Mouse (Mus musculus) stomach, adult 2 months (tissue): ENCODE data around the gene Nr2c2ap. TPM values are rescaled to one million over a fixed set of nuclear protein-coding genes. Genes with fewer than 3 reads are reported as not detected.

ENCODE experiments used
- polyA plus RNA-seq: library from polyadenylated mRNA; depleted of rRNA; stranded (reverse); fragments of >200 nt; gene quantifications from 2 replicates; pipeline ENCODE4 v1.2.3, GENCODE M21; 2012; rRNA removed

Nr2c2ap gene
- 6.0 and 7.6 TPM in 2 replicates for polyA plus RNA-seq

DNA sequence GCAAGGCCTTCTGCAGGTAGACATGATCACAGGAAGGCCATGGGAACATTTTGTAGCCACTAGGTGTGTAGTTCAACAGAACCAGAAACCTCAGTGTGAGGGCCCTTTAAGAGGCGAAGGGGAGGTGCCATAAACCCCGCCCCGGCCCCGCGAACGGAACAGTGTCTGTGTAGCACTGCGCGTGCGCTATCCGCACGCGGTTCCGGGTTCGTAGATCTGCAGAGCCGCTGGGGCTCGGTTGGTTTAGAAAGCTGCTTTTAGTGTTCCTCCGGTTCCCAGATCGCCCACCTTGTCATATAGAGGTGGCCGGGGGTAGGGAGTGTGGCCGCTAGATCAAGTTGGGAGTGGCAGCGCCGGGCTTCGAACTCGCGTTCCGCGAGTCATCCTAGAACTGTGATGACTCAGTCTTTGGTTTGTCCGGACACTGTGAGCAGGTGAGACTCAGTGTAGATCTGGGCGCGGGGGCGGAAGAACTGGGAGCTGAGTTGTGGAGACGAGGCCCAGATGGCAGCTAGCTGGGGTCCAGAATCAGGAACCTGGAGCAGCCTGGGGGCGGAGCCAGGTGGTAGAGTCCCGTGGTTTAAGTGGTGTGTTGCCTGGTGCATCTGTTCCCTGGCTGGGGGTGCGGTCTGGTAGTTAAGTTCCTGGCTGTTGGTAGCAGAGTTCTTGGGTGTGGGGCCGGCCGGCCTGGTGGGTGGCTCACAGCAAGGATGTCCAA is at the start of gene Nr2c2ap:
Gene Nr2c2ap (plus strand): TSS at position 168 of the 718 bp plus-strand sequence.

DNA sequence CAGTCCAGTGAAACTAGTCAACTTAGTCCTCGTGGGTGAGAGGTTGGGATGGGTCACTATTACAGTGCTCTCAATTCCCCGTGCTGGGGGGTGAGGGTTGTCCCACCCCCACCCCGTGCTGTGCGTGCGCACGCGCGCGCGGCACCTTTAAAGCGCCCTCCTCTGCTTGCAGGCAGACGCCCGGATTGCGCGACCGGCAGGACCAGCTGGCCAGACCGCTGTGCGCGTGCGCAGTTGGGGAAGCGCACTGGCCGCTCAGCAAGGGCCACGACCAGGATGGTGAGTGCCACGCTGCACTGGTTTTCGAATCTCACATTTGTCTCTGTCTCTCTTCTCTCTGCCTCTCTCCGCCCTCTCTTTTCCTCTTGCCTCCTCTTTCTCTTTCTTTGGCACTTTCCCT is 47.8 kb upstream of the Nr2c2ap start, which contains the start of gene Hapln4:
Gene Hapln4 (plus strand): TSS at position 173 of the 400 bp plus-strand sequence.

GRCm38 (mm10) chr8:70120667-70121066 is 10.5 kb upstream of the Nr2c2ap start, which contains the start of gene Ncan:
Gene Ncan, minus strand, starts transcription at chr8:70120873.

DNA sequence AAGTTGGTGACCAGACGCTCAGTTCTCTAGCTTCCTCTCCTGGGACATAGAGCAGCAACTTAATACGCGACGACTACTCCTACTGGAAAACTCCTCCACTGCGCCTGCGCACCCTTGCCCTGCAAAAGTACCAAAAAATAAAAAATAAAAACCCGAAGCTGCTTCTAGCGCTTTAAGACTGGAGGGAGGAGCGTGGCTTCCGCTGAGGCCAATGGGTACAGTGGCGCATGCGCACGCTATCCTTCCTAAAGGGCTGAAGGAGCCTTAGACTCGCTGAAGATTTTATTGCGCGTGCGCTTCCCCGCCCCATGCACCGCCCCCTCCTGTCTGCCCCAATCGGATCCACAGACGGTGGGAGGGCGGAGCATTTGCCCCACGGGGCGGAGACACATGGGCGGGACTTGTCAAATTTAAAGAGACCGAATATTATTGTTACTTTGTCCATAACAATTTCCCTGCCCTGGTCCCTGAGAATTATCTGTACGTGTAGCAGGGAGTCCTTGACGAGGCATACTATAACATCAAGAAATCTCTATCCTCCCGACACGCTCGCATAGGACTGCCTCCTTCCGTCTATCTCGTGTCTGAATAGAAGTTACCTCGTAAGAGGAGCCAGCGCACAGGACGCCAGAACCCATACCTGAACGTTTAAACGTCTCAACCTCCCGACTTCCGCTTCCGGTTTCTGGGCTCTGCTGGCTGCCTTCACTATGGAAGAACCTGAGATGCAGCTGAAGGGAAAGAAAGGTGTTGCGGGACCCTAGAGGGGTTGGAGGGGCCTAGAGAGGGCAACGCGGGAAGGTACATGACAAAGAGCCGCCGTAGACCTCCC is 8.1 kb downstream of the Nr2c2ap start, which contains the start of the genes Rfxank, Borcs8 and Mef2b:
Gene Rfxank (minus strand): TSS at position 129 of the 832 bp plus-strand sequence.
Gene Borcs8 (plus strand): TSS at position 474 of the 832 bp plus-strand sequence.
Gene Mef2b (plus strand): TSS at position 686 of the 832 bp plus-strand sequence.

DNA sequence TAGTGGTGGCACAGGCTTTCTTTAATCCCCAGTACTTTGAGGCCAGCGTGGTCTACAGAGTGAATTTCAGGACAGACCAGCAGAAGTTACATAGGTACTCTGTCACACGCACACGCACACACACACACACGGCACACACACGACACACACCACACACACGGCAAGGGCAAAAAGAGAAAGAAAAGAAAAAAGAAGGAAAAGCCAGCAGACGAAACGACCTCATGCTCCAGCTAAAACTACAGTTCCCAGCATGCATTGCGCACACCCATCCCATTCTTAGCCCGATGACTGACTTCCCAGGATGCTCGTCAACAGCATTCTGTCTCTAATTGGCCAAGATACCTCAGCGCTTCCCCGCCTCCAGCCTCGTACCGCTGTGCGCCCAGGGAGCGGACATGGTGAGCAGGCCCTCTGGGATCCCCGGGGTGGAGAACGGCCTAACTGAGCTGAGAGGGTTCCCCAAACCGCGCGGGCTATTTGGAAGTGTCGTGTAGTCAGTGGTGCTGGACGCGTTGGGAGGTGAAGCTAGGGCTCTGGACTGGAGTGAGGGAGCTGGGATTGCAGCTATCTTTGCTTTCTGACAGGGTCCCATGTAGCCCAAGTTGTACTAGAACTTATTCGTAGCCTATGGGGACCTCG is 41.0 kb downstream of the Nr2c2ap start, which contains the start of gene Tmem161a:
Gene Tmem161a (plus strand): TSS at position 314 of the 639 bp plus-strand sequence.

Other genes with a start within 250 kb of the Nr2c2ap start
- 0.17 and 0.34 TPM in 2 replicates for gene Cilp2, start 243.6 kb upstream of the Nr2c2ap start, polyA plus RNA-seq
- gene Tssk6, start 229.1 kb upstream of the Nr2c2ap start, polyA plus RNA-seq = 0.88 and 1.7 TPM in 2 replicates
- 58.7 and 79.5 TPM in 2 replicates for gene Ndufa13, start 228.8 kb upstream of the Nr2c2ap start, polyA plus RNA-seq
- gene Yjefn3, start 228.6 kb upstream of the Nr2c2ap start, polyA plus RNA-seq = 1.7 and 2.6 TPM in 2 replicates
- 41.2 and 45.5 TPM in 2 replicates for gene Gatad2a, start 134.9 kb upstream of the Nr2c2ap start, polyA plus RNA-seq
- 27.5 and 35.3 TPM in 2 replicates for gene Mau2, start 88.6 kb upstream of the Nr2c2ap start, polyA plus RNA-seq
- 2.5 and 5.6 TPM in 2 replicates for gene Sugp1, start 88.5 kb upstream of the Nr2c2ap start, polyA plus RNA-seq
- gene Tm6sf2, start 58.4 kb upstream of the Nr2c2ap start, polyA plus RNA-seq = 4.8 and 19.7 TPM in 2 replicates
- 0.58 and 0.99 TPM in 2 replicates for gene Hapln4, start 47.9 kb upstream of the Nr2c2ap start, polyA plus RNA-seq
- gene Ncan, start 10.5 kb upstream of the Nr2c2ap start, polyA plus RNA-seq = 0.04 TPM in 1 of 2 replicates, not detected in the other
- 15.6 and 18.6 TPM in 2 replicates for gene Rfxank, start 7.8 kb downstream of the Nr2c2ap start, polyA plus RNA-seq
- 32.5 and 46.3 TPM in 2 replicates for gene Borcs8, start 8.2 kb downstream of the Nr2c2ap start, polyA plus RNA-seq
- gene Mef2b, start 8.4 kb downstream of the Nr2c2ap start, polyA plus RNA-seq = 0.16 and 0.40 TPM in 2 replicates
- gene Tmem161a, start 41.0 kb downstream of the Nr2c2ap start, polyA plus RNA-seq = 96.3 and 97.2 TPM in 2 replicates
- 14.0 and 18.8 TPM in 2 replicates for gene Slc25a42, start 81.0 kb downstream of the Nr2c2ap start, polyA plus RNA-seq
- 11.0 and 11.3 TPM in 2 replicates for gene Sugp2, start 102.9 kb downstream of the Nr2c2ap start, polyA plus RNA-seq
- 11.8 and 15.5 TPM in 2 replicates for gene Armc6, start 103.1 kb downstream of the Nr2c2ap start, polyA plus RNA-seq
- gene Homer3, start 151.5 kb downstream of the Nr2c2ap start, polyA plus RNA-seq = 16.3 and 20.1 TPM in 2 replicates
- gene Ddx49, start 171.2 kb downstream of the Nr2c2ap start, polyA plus RNA-seq = 27.2 and 35.4 TPM in 2 replicates
- 316 and 417 TPM in 2 replicates for gene Cope, start 171.2 kb downstream of the Nr2c2ap start, polyA plus RNA-seq
- gene Cers1, start 184.4 kb downstream of the Nr2c2ap start, polyA plus RNA-seq = 0.60 and 0.78 TPM in 2 replicates
- 2.0 and 2.2 TPM in 2 replicates for gene Gdf1, start 198.5 kb downstream of the Nr2c2ap start, polyA plus RNA-seq
- 19.1 and 21.6 TPM in 2 replicates for gene Upf1, start 221.9 kb downstream of the Nr2c2ap start, polyA plus RNA-seq
- 0.14 and 0.28 TPM in 2 replicates for gene Comp, start 242.2 kb downstream of the Nr2c2ap start, polyA plus RNA-seq